Comparison of ENCODE assay signal across 24 mouse cellular contexts in the genomic region with DNA sequence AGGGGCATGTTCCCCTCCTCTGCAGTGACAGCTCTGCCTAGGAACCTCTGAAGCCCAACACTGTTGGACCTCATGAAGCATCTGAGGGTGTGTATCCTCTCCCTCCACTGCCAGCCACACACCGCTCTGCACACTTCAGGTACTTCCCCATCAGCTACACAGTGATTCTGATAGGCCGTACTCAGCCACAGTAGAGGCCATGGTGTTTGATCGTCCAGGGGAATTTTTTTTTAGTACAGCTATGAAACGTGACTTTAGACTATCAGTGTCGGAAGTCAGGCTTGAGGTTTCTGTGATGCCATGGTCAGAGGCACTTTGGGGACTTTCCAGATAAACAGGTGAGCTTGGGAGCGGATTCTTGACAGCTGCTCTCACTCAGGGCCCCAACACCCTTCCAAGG. TPM values are rescaled to one million over a fixed set of nuclear protein-coding genes. Genes with fewer than 3 reads are reported as not detected.
DNase-seq lines count a peak whose midpoint lies in the region; ATAC-seq and TF ChIP-seq lines count a peak whose summit lies in the region.
"Had no signal": no experiment of that assay in that cellular context is flagged by ENCODE, and none has a peak within 500 bp of the region (broad histone marks: within the 10 kb centered on the region; RNA-seq: fewer than 3 reads in every experiment).

No protein-coding gene starts in this region.

- H3K4me1 ChIP-seq in liver, adult 2 months (ENCODE audit: control insufficient read depth, insufficient read depth, low read length) = no peaks in the 10 kb centered on the region
- H3K4me1 ChIP-seq in liver, embryonic 11.5 days (replicated peaks; ENCODE audit: control insufficient read depth, insufficient read depth, low read length) = no peaks in the 10 kb centered on the region
- H3K4me1 ChIP-seq: forebrain, embryonic 13.5 days had no signal

- no peaks in the 10 kb centered on the region for H3K79me2 ChIP-seq in liver, adult 2 months (ENCODE audit: control insufficient read depth, insufficient read depth, low read length)

- H3K9me3 ChIP-seq in liver, embryonic 11.5 days (ENCODE audit: control insufficient read depth, low read length) = no peaks in the 10 kb centered on the region
- H3K9me3 ChIP-seq: embryonic facial prominence, embryonic 10.5 days; forebrain, embryonic 13.5 days; heart, embryonic 15.5 days; hindbrain, embryonic 10.5 days; limb, embryonic 15.5 days had no signal

- DNase-seq in liver, adult 2 months (ENCODE audit: extremely low read depth, low read depth, low spot score) = peak; percentile 28
- DNase-seq in liver, embryonic 11.5 days (ENCODE audit: low spot score) = no peak
- peak; percentile 77 for DNase-seq in CD4-positive helper T cell, adult 2 months (ENCODE audit: low read depth, low spot score)
- DNase-seq in T-cell, adult 2 months (ENCODE audit: low spot score) = peak; percentile 73
- peak; percentile 75 to 83 for DNase-seq in natural killer cell, adult 2 months (ENCODE audit: low spot score in 2 of 2)
- no peak for DNase-seq in right cerebral cortex, postnatal 14 days
- DNase-seq in embryo, embryonic 11 days = no peak
- DNase-seq: adrenal gland, adult 2 months; cerebellum, adult 8-10 months; gastrocnemius, postnatal 36 days; kidney, adult 8-10 months; kidney, postnatal 25 days; lung, adult 2 months; retina, postnatal 1 day; right cerebral cortex, postnatal 4 days; thymus, adult 18-20 months had no signal

- peaks cover 18% of the 10 kb centered on the region; the same call in 1 of the 2 replicates for H3K36me3 ChIP-seq in liver, adult 2 months (ENCODE audit: control insufficient read depth, insufficient read depth, low read length)
- H3K36me3 ChIP-seq in liver, embryonic 11.5 days (ENCODE audit: control insufficient read depth, insufficient read depth, low read length) = no peaks in the 10 kb centered on the region
- H3K36me3 ChIP-seq: embryonic facial prominence, embryonic 10.5 days; hindbrain, embryonic 10.5 days; limb, embryonic 15.5 days had no signal

- no peak overlapping the region for H3K9ac ChIP-seq in liver, adult 2 months (ENCODE audit: low read depth, low read length)
- no peak overlapping the region for H3K9ac ChIP-seq in liver, embryonic 11.5 days (ENCODE audit: low read depth, low read length)
- H3K9ac ChIP-seq: forebrain, embryonic 13.5 days; heart, embryonic 15.5 days; limb, embryonic 15.5 days had no signal

- H3K27me3 ChIP-seq in liver, adult 2 months (ENCODE audit: control insufficient read depth, insufficient read depth, low read length) = no peaks in the 10 kb centered on the region
- no peaks in the 10 kb centered on the region for H3K27me3 ChIP-seq in liver, embryonic 11.5 days (replicated peaks; ENCODE audit: control insufficient read depth, insufficient read depth, low read length)
- H3K27me3 ChIP-seq: forebrain, embryonic 13.5 days; heart, embryonic 15.5 days; limb, embryonic 15.5 days had no signal

- 67% methylated on average over 6 of the region's 6 CpGs for WGBS in liver, adult 2 months
- WGBS in liver, embryonic 11.5 days = 64% methylated on average over 6 of the region's 6 CpGs

- H3K4me2 ChIP-seq in liver, embryonic 11.5 days = no peak overlapping the region
- H3K4me2 ChIP-seq: forebrain, embryonic 13.5 days; heart, embryonic 15.5 days; limb, embryonic 15.5 days had no signal

- H3K27ac ChIP-seq in liver, adult 2 months (replicated peaks; ENCODE audit: insufficient read depth, low read depth, low read length) = no peak overlapping the region
- H3K27ac ChIP-seq in liver, embryonic 11.5 days (ENCODE audit: low read depth, low read length) = no peak overlapping the region
- H3K27ac ChIP-seq: embryonic facial prominence, embryonic 10.5 days; forebrain, embryonic 13.5 days; heart, embryonic 15.5 days; hindbrain, embryonic 10.5 days; limb, embryonic 15.5 days had no signal

- H3K4me3 ChIP-seq in liver, adult 2 months (ENCODE audit: insufficient read depth, low read depth, low read length) = no peak overlapping the region
- H3K4me3 ChIP-seq in liver, embryonic 11.5 days (ENCODE audit: low read depth, low read length) = no peak overlapping the region
- H3K4me3 ChIP-seq: embryonic facial prominence, embryonic 10.5 days; forebrain, embryonic 13.5 days; heart, embryonic 15.5 days; hindbrain, embryonic 10.5 days; limb, embryonic 15.5 days had no signal

- no peak for ATAC-seq in liver, embryonic 11.5 days (replicated peaks; ENCODE audit: low FRiP score)
- ATAC-seq: forebrain, embryonic 13.5 days; midbrain, embryonic 16.5 days had no signal

- TF ChIP-seq CTCF in liver, adult 2 months (IDR thresholded peaks at IDR 0.05; ENCODE audit: low read depth, low read length) = no peak

- TF ChIP-seq POLR2A in liver, adult 2 months (IDR thresholded peaks at IDR 0.05; ENCODE audit: extremely low read depth, insufficient read depth, low read length) = no peak

RNA-seq across cellular contexts. Expression of a gene that starts 22.5 kb away (rescaled TPM):
- under 0.01 and 0.20 TPM in 2 replicates for total RNA-seq in liver, adult 2 months (2014; rRNA removed)
- polyA plus RNA-seq in liver, adult 2 months (2012; rRNA removed) = not detected in 2 replicates
- polyA plus RNA-seq in liver, embryonic 11.5 days (2014; fragmentation: Nextera tagmentation; extraction: Ambion mirVana) = 0.49 and 0.96 TPM in 2 replicates
- total RNA-seq: gastrocnemius, postnatal 36 days; megakaryocyte-erythroid progenitor cell, adult 5-6 weeks had no signal
- polyA plus RNA-seq: forebrain, embryonic 13.5 days had no signal

RNA-seq across cellular contexts. Expression of a gene that starts 45.2 kb away (rescaled TPM):
- total RNA-seq in liver, adult 2 months (2014; rRNA removed) = not detected in 2 replicates
- polyA plus RNA-seq in liver, adult 2 months (2012; rRNA removed) = not detected in 2 replicates
- 0.14 and 0.29 TPM in 2 replicates for polyA plus RNA-seq in liver, embryonic 11.5 days (2014; fragmentation: Nextera tagmentation; extraction: Ambion mirVana)
- total RNA-seq: gastrocnemius, postnatal 36 days; megakaryocyte-erythroid progenitor cell, adult 5-6 weeks had no signal
- polyA plus RNA-seq: stomach, embryonic 14.5 days had no signal

Comparison
In these comparisons a context has a peak if more than half of its experiments do, and no peak if none do; other contexts are left out.
1. DNase-seq: peak in liver, adult 2 months (single experiment), CD4-positive helper T cell, adult 2 months (single experiment), T-cell, adult 2 months (single experiment) and natural killer cell, adult 2 months (2 of 2); none in liver, embryonic 11.5 days (single experiment), right cerebral cortex, postnatal 14 days (single experiment) and embryo, embryonic 11 days (single experiment).